Mouse (Mus musculus): ENCODE results near the gene Fam19a1. TPM values are rescaled to one million over a fixed set of nuclear protein-coding genes. Genes with fewer than 3 reads are reported as not detected.
A peak's percentile ranks its signal among the peaks of the same experiment; 100 is the strongest.

Fam19a1 gene
- polyA plus RNA-seq, 1 experiment from 2014 or later, result 1.7 TPM

- Histone ChIP-seq H3K9ac (ENCODE audit: low read depth, low read length) (no peak overlapping the region), H3K27me3 (ENCODE audit: control insufficient read depth, insufficient read depth, low read length) (no peaks in the 10 kb centered on the region), H3K4me2 (replicated peaks; ENCODE audit: low read depth, low read length) (no peak overlapping the region), H3K27ac (ENCODE audit: low read depth, low read length) (no peak overlapping the region), H3K36me3 (ENCODE audit: control insufficient read depth, insufficient read depth, low read length) (no peaks in the 10 kb centered on the region), H3K4me1 (replicated peaks; ENCODE audit: control insufficient read depth, insufficient read depth, low read length) (no peaks in the 10 kb centered on the region), H3K9me3 (ENCODE audit: control insufficient read depth, low read length) (no peaks in the 10 kb centered on the region), H3K4me3 (ENCODE audit: low read depth, low read length) (no peak overlapping the region)
- ATAC-seq (ENCODE audit: low FRiP score) (no peak), DNase-seq (ENCODE audit: low spot score) (no peak)
- WGBS, result 92% methylated on average over 5 of the region's 5 CpGs
Measured at GRCm38 (mm10) chr6:96270436-96270835, 157.5 kb downstream of the Fam19a1 start.

DNA sequence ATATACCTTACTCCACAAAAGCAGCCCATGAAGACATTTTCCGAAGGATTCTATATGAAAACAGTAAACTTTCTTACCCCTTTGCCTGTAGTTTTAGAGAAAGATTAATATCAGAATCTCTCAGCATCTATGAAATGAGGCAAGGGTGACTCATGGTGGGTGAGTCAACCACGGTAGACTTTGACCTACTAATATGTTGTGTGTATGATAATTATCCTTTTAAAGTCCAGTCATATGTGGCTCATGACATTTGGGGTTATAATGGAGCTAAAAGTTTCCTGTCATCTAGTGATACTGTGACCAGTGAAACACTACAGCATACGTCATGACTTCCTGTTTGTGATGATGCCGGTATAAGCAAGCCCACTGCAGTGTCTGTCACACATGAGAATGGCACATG lies 170.8 kb downstream of the Fam19a1 start:
- H3K4me2 ChIP-seq (replicated peaks; ENCODE audit: low read depth, low read length), result no peak overlapping the region
- no peaks in the 10 kb centered on the region for H3K36me3 ChIP-seq (ENCODE audit: control insufficient read depth, insufficient read depth, low read length)
- no peaks in the 10 kb centered on the region for H3K9me3 ChIP-seq (ENCODE audit: control insufficient read depth, low read length)
- H3K27ac ChIP-seq (ENCODE audit: low read depth, low read length), result no peak overlapping the region
- 94% methylated on average over 4 of the region's 4 CpGs for WGBS
- ATAC-seq (ENCODE audit: low FRiP score), result no peak
- no peaks in the 10 kb centered on the region for H3K27me3 ChIP-seq (ENCODE audit: control insufficient read depth, insufficient read depth, low read length)
- H3K4me1 ChIP-seq (replicated peaks; ENCODE audit: control insufficient read depth, insufficient read depth, low read length), result no peaks in the 10 kb centered on the region
- H3K4me3 ChIP-seq (ENCODE audit: low read depth, low read length), result no peak overlapping the region
- no peak overlapping the region for H3K9ac ChIP-seq (ENCODE audit: low read depth, low read length)
- DNase-seq (ENCODE audit: low spot score), result no peak

- H3K4me1 ChIP-seq (replicated peaks; ENCODE audit: control insufficient read depth, insufficient read depth, low read length), result no peaks in the 10 kb centered on the region
- no peaks in the 10 kb centered on the region for H3K27me3 ChIP-seq (ENCODE audit: control insufficient read depth, insufficient read depth, low read length)
- peak; percentile 19 for DNase-seq (ENCODE audit: low spot score)
- no peak overlapping the region for H3K27ac ChIP-seq (ENCODE audit: low read depth, low read length)
- no peak overlapping the region for H3K4me3 ChIP-seq (ENCODE audit: low read depth, low read length)
- no peak overlapping the region for H3K4me2 ChIP-seq (replicated peaks; ENCODE audit: low read depth, low read length)
- no peaks in the 10 kb centered on the region for H3K36me3 ChIP-seq (ENCODE audit: control insufficient read depth, insufficient read depth, low read length)
- WGBS, result 36% methylated on average over 4 of the region's 4 CpGs
- H3K9me3 ChIP-seq (ENCODE audit: control insufficient read depth, low read length), result no peaks in the 10 kb centered on the region
- peak; percentile 57; the same call in 1 of the 2 replicates for ATAC-seq (ENCODE audit: low FRiP score)
- no peak overlapping the region for H3K9ac ChIP-seq (ENCODE audit: low read depth, low read length)
Measured at GRCm38 (mm10) chr6:96284590-96284989, 171.6 kb downstream of the Fam19a1 start.

- no peak overlapping the region for H3K27ac ChIP-seq (ENCODE audit: low read depth, low read length)
- DNase-seq (ENCODE audit: low spot score) (peak; percentile 16), ATAC-seq (ENCODE audit: low FRiP score) (peak; percentile 59; the same call in 1 of the 2 replicates)
- no peak overlapping the region for H3K9ac ChIP-seq (ENCODE audit: low read depth, low read length)
- H3K4me2 ChIP-seq (replicated peaks; ENCODE audit: low read depth, low read length), result no peak overlapping the region
- H3K4me3 ChIP-seq (ENCODE audit: low read depth, low read length), result no peak overlapping the region
- 51% methylated on average over 4 of the region's 4 CpGs for WGBS
- no peaks in the 10 kb centered on the region for H3K4me1 ChIP-seq (replicated peaks; ENCODE audit: control insufficient read depth, insufficient read depth, low read length)
- no peaks in the 10 kb centered on the region for H3K36me3 ChIP-seq (ENCODE audit: control insufficient read depth, insufficient read depth, low read length)
- no peaks in the 10 kb centered on the region for H3K27me3 ChIP-seq (ENCODE audit: control insufficient read depth, insufficient read depth, low read length)
- no peaks in the 10 kb centered on the region for H3K9me3 ChIP-seq (ENCODE audit: control insufficient read depth, low read length)
Measured at GRCm38 (mm10) chr6:96286276-96286675, 173.3 kb downstream of the Fam19a1 start.

- WGBS, result 85% methylated on average over 2 of the region's 2 CpGs
- H3K36me3 ChIP-seq (ENCODE audit: control insufficient read depth, insufficient read depth, low read length), result no peaks in the 10 kb centered on the region
Measured at GRCm38 (mm10) chr6:96287377-96287776, 174.4 kb downstream of the Fam19a1 start.

DNA sequence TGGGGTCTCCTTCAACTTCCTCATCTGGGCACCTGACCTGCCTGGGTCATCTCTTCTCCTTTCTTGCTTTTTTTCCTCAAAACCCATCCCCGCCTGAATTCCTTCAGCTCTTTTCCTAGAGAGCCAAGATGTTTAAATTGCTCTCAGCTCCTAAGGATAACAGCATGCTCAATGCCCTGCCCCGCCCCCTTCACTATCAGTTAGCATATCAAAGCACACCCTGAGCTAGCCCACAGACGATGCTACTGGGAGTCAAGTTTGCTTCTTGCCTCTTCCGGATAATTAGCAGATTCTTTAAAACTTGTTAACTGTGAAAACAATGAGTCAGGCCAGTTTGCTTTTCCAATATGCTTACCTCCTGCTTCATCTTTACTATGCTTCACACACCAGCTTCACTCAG lies 176.7 kb downstream of the Fam19a1 start:
- WGBS, result 13% methylated on average over 4 of the region's 4 CpGs
- Histone ChIP-seq H3K9ac (ENCODE audit: low read depth, low read length) (no peak overlapping the region), H3K27ac (ENCODE audit: low read depth, low read length) (no peak overlapping the region), H3K36me3 (ENCODE audit: control insufficient read depth, insufficient read depth, low read length) (no peaks in the 10 kb centered on the region), H3K27me3 (ENCODE audit: control insufficient read depth, insufficient read depth, low read length) (no peaks in the 10 kb centered on the region), H3K9me3 (ENCODE audit: control insufficient read depth, low read length) (no peaks in the 10 kb centered on the region), H3K4me1 (replicated peaks; ENCODE audit: control insufficient read depth, insufficient read depth, low read length) (no peaks in the 10 kb centered on the region), H3K4me2 (replicated peaks; ENCODE audit: low read depth, low read length) (no peak overlapping the region), H3K4me3 (ENCODE audit: low read depth, low read length) (no peak overlapping the region)
- ATAC-seq (ENCODE audit: low FRiP score) (no peak), DNase-seq (ENCODE audit: low spot score) (peak; percentile 13)

More at GRCm38 (mm10) chr6:96287377-96287776, 174.4 kb downstream of the Fam19a1 start:
- DNase-seq (ENCODE audit: low spot score), result no peak
- Histone ChIP-seq H3K27me3 (ENCODE audit: control insufficient read depth, insufficient read depth, low read length) (no peaks in the 10 kb centered on the region), H3K4me3 (ENCODE audit: low read depth, low read length) (no peak overlapping the region), H3K9ac (ENCODE audit: low read depth, low read length) (no peak overlapping the region), H3K9me3 (ENCODE audit: control insufficient read depth, low read length) (no peaks in the 10 kb centered on the region), H3K4me2 (replicated peaks; ENCODE audit: low read depth, low read length) (no peak overlapping the region), H3K4me1 (replicated peaks; ENCODE audit: control insufficient read depth, insufficient read depth, low read length) (no peaks in the 10 kb centered on the region), H3K27ac (ENCODE audit: low read depth, low read length) (no peak overlapping the region)
- ATAC-seq (ENCODE audit: low FRiP score), result no peak

GRCm38 (mm10) chr6:96347491-96347890 lies 234.5 kb downstream of the Fam19a1 start:
- Histone ChIP-seq H3K9me3 (ENCODE audit: control insufficient read depth, low read length) (no peaks in the 10 kb centered on the region), H3K4me2 (replicated peaks; ENCODE audit: low read depth, low read length) (no peak overlapping the region), H3K36me3 (ENCODE audit: control insufficient read depth, insufficient read depth, low read length) (no peaks in the 10 kb centered on the region), H3K27me3 (ENCODE audit: control insufficient read depth, insufficient read depth, low read length) (no peaks in the 10 kb centered on the region), H3K4me1 (replicated peaks; ENCODE audit: control insufficient read depth, insufficient read depth, low read length) (no peaks in the 10 kb centered on the region), H3K4me3 (ENCODE audit: low read depth, low read length) (no peak overlapping the region), H3K27ac (ENCODE audit: low read depth, low read length) (no peak overlapping the region), H3K9ac (ENCODE audit: low read depth, low read length) (no peak overlapping the region)
- DNase-seq (ENCODE audit: low spot score) (no peak), ATAC-seq (ENCODE audit: low FRiP score) (no peak)
- 75% methylated on average over 2 of the region's 2 CpGs for WGBS

DNA sequence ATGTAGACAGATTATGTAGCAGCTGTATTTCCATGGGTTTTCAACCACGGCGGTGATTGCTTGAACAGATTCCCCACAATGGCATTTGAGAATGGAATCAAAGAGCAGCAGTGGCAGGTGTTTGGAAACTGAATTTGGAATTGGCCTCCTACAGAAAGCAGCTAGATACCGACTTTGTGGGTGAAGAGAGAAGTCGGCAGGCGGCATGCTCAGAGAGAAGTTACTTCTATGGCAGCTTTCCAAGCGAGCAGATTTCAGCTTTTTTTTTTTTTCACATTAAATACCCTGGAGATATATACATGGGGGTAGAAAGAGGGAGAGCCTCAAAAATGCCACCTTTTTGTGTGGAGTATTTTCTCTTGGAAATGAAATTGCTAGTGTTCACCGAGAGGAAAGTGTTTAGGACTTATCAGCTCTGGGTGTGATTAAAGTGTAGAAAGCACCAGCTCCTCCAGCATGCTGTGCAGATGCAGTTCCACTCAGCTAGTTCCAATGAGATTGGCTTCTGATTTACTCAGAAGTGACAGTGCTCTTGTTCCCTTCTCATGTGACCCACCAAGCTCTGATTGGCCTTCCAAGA lies 236.6 kb downstream of the Fam19a1 start:
- Histone ChIP-seq H3K9ac (ENCODE audit: low read depth, low read length) (no peak overlapping the region), H3K4me3 (ENCODE audit: low read depth, low read length) (no peak overlapping the region), H3K27ac (ENCODE audit: low read depth, low read length) (no peak overlapping the region), H3K9me3 (ENCODE audit: control insufficient read depth, low read length) (no peaks in the 10 kb centered on the region), H3K27me3 (ENCODE audit: control insufficient read depth, insufficient read depth, low read length) (no peaks in the 10 kb centered on the region), H3K4me1 (replicated peaks; ENCODE audit: control insufficient read depth, insufficient read depth, low read length) (no peaks in the 10 kb centered on the region), H3K4me2 (replicated peaks; ENCODE audit: low read depth, low read length) (no peak overlapping the region), H3K36me3 (ENCODE audit: control insufficient read depth, insufficient read depth, low read length) (no peaks in the 10 kb centered on the region)
- ATAC-seq (ENCODE audit: low FRiP score), result no peak
- WGBS, result 88% methylated on average over 7 of the region's 7 CpGs
- no peak for DNase-seq (ENCODE audit: low spot score)

GRCm38 (mm10) chr6:96369544-96369943 lies 256.6 kb downstream of the Fam19a1 start:
- Histone ChIP-seq H3K27me3 (ENCODE audit: control insufficient read depth, insufficient read depth, low read length) (no peaks in the 10 kb centered on the region), H3K36me3 (ENCODE audit: control insufficient read depth, insufficient read depth, low read length) (no peaks in the 10 kb centered on the region), H3K27ac (ENCODE audit: low read depth, low read length) (no peak overlapping the region), H3K4me3 (ENCODE audit: low read depth, low read length) (no peak overlapping the region), H3K4me1 (replicated peaks; ENCODE audit: control insufficient read depth, insufficient read depth, low read length) (no peaks in the 10 kb centered on the region), H3K4me2 (replicated peaks; ENCODE audit: low read depth, low read length) (no peak overlapping the region), H3K9me3 (ENCODE audit: control insufficient read depth, low read length) (no peaks in the 10 kb centered on the region), H3K9ac (ENCODE audit: low read depth, low read length) (no peak overlapping the region)
- DNase-seq (ENCODE audit: low spot score), result no peak
- ATAC-seq (ENCODE audit: low FRiP score), result no peak
- WGBS, result 91% methylated on average over 3 of the region's 3 CpGs

Data from hindbrain, embryonic 11.5 days (tissue).